Mouse (Mus musculus): ENCODE results near the gene Gm11444.

DNA sequence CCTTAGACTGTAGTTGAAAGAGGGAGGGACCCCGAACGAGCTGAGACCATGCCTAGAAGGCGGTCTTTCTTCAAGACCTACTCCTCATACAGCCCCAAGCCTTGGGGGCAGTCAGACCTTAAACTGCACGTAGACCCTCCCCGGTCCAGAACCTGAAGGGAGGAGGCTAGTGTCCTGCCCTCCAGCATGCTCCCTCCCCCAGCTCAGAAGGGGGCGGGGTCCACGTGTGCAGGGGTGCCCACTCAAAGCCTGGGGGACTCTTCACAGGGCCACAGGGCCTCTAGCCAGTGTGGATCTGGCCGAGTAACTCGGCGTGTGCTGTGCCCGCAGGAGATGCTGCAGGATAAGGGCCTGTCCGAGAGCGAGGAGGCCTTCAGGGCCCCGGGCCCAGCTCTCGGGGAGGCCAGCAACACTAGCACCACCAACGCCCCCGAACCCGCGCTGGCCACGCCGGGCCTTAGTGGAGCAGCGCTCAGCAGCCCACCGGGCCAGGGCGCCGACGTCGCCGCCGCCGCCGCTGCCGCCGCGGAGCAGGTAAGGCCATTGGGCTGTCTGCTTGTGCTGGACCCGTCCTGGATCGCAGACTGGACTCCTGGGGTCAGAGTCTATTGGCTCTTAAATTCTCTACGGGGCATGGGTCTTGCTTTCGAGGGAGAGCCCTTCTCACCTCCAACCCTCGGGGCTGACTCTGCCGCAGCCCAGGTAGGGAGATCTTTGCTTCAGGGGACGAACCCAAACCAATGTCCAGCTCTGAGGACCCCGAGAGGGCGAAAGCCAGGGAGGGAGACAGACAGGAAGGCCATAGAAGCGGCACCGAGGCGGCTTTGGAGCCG lies 39.8 kb upstream of the Gm11444 start:
- no peak for TF ChIP-seq CTCF (IDR thresholded peaks at IDR 0.05; ENCODE audit: control insufficient read depth, insufficient read depth, insufficient replicate concordance, low read depth, low read length)
- TF ChIP-seq POLR2A (IDR thresholded peaks at IDR 0.05; ENCODE audit: control insufficient read depth, low read depth, low read length) = no peak

All from testis, adult 2 months (tissue).